Mouse (Mus musculus): ENCODE data around the gene Tcp10b. TPM values are rescaled to one million over a fixed set of nuclear protein-coding genes. Genes with fewer than 3 reads are reported as not detected.
"Not testable (repeated sequence)": the region's sequence is repeated elsewhere in the genome, so short reads cannot be mapped to it uniquely, and the experiment has no call there.

The Tcp10b gene
- total RNA-seq (2015) (0.15 and 0.99 TPM in 2 replicates), total RNA-seq (2017) (0.44 TPM in 1 of 2 replicates, not detected in the other)

GRCm38 (mm10) chr17:13060804-13061203, at the start of gene Tcp10b:
TSS of gene Tcp10b (plus strand) at chr17:13061104.
- not testable (repeated sequence) for ATAC-seq (replicated peaks; ENCODE audit: poor library complexity)

- ATAC-seq (replicated peaks; ENCODE audit: poor library complexity) = no peak
Observed at GRCm38 (mm10) chr17:13013316-13013715, 47.6 kb upstream of the Tcp10b start.

- not testable (repeated sequence) for ATAC-seq (replicated peaks; ENCODE audit: poor library complexity)
Observed at GRCm38 (mm10) chr17:13036627-13037192, 24.2 kb upstream of the Tcp10b start.

- peak; percentile 95 for ATAC-seq (replicated peaks; ENCODE audit: poor library complexity)
Observed at GRCm38 (mm10) chr17:13043846-13044673, 16.8 kb upstream of the Tcp10b start.

- peak; percentile 74 for ATAC-seq (replicated peaks; ENCODE audit: poor library complexity)
Observed at GRCm38 (mm10) chr17:13052124-13052813, 8.6 kb upstream of the Tcp10b start, which contains the start of gene Gpr31b. TSS of gene Gpr31b (minus strand) at chr17:13052296.

- ATAC-seq (replicated peaks; ENCODE audit: poor library complexity) = not testable (repeated sequence)
Observed at GRCm38 (mm10) chr17:13062882-13063281, 2.0 kb downstream of the Tcp10b start.

- not testable (repeated sequence) for ATAC-seq (replicated peaks; ENCODE audit: poor library complexity)
Observed at GRCm38 (mm10) chr17:13067864-13068385, 7.0 kb downstream of the Tcp10b start.

GRCm38 (mm10) chr17:13069227-13069626, 8.3 kb downstream of the Tcp10b start:
- peak; percentile 78 for ATAC-seq (replicated peaks; ENCODE audit: poor library complexity)

- ATAC-seq (replicated peaks; ENCODE audit: poor library complexity) = not testable (repeated sequence)
Observed at GRCm38 (mm10) chr17:13091510-13091909, 30.6 kb downstream of the Tcp10b start.

GRCm38 (mm10) chr17:13092100-13092764, 31.3 kb downstream of the Tcp10b start:
- ATAC-seq (replicated peaks; ENCODE audit: poor library complexity) = not testable (repeated sequence)

- peak; percentile 44; the same call in 1 of the 2 replicates for ATAC-seq (replicated peaks; ENCODE audit: poor library complexity)
Observed at GRCm38 (mm10) chr17:13092960-13093359, 32.1 kb downstream of the Tcp10b start.

GRCm38 (mm10) chr17:13106563-13106962, 45.7 kb downstream of the Tcp10b start:
- not testable (repeated sequence) for ATAC-seq (replicated peaks; ENCODE audit: poor library complexity)

GRCm38 (mm10) chr17:13112504-13113291, 51.8 kb downstream of the Tcp10b start:
- not testable (repeated sequence) for ATAC-seq (replicated peaks; ENCODE audit: poor library complexity)

- peak; percentile 21; the same call in 1 of the 2 replicates for ATAC-seq (replicated peaks; ENCODE audit: poor library complexity)
Observed at GRCm38 (mm10) chr17:13123308-13124038, 62.6 kb downstream of the Tcp10b start.

GRCm38 (mm10) chr17:13124241-13124640, 63.3 kb downstream of the Tcp10b start:
- ATAC-seq (replicated peaks; ENCODE audit: poor library complexity) = peak; percentile 47; the same call in 1 of the 2 replicates

GRCm38 (mm10) chr17:13129324-13129723, 68.4 kb downstream of the Tcp10b start:
- ATAC-seq (replicated peaks; ENCODE audit: poor library complexity) = not testable (repeated sequence)

- ATAC-seq (replicated peaks; ENCODE audit: poor library complexity) = peak; percentile 51
Observed at GRCm38 (mm10) chr17:13129737-13130465, 69.0 kb downstream of the Tcp10b start.

GRCm38 (mm10) chr17:13131710-13132109, 70.8 kb downstream of the Tcp10b start, which contains the start of gene Unc93a:
TSS of gene Unc93a (minus strand) at chr17:13131810.
- ATAC-seq (replicated peaks; ENCODE audit: poor library complexity) = not testable (repeated sequence)
